Mouse (Mus musculus) brain, embryonic 18.5 days (tissue): ENCODE data around the gene Lgr5.
A peak's percentile ranks its signal among the peaks of the same experiment; 100 is the strongest.

Source experiments
- DNase-seq: peaks from one replicate; pipeline ENCODE4 v3.0.0-alpha.2; 2012; ENCODE audit warnings: low read depth, low spot score

The Lgr5 gene

DNA sequence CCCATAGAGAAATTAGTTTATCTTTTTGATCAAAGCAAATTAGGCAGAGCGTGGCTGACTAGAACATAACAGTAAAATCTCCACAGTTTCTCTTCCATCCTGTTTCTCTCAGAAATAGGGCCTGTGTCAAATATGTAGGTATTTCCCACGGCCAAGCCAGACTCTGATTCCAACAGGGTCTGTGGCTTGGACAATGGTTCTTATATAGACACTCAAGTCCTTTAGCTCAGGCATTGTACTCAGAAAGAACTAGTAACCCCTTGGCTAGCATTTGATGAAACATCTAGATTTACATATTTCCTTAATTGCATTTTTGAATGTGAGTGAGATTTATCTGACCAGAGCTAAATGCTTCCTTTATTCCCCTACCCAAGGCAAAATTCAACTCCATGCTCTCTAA lies 17.0 kb downstream of the Lgr5 start:
- no peak for DNase-seq

DNA sequence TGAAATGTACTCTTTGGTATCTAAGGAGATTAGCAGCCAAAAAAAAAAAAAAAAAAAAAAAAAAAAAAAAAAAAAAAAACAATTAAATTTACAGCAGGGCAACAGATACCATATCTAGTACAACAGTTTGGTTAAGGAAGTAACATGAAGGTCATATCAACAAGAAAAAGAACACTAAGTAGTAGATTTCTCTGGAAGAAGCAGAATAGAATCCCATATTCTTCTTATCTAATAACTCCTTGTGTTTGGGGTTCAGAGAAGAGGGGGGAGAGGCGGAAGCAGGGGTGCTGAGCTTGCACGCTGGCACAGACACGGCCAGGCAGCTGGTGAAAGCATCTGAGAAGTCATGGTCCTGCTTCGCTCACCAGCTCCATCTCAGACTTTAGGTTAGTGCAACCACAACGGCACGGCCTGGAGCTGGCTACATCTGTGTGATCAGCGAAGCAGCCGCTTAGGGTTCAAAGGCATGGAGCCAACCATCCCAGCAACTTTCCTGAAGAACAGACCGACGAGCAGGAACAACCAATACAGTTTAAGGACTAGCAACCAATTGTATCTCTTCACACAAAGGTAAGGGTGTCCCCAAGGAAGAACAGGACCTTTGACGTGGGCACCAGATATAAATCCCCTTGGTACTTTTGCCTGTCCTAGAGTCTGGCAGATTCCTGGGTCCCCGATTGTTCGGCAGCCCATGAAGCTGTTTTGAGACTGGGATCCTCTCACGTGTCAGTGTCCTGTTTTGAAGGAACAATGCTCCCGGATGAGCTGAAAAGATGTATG lies 17.7 kb downstream of the Lgr5 start, which contains the start of gene A930009A15Rik:
Gene A930009A15Rik, plus strand, starts transcription at position 275 of the 780 bp plus-strand sequence.
- DNase-seq: no peak

DNA sequence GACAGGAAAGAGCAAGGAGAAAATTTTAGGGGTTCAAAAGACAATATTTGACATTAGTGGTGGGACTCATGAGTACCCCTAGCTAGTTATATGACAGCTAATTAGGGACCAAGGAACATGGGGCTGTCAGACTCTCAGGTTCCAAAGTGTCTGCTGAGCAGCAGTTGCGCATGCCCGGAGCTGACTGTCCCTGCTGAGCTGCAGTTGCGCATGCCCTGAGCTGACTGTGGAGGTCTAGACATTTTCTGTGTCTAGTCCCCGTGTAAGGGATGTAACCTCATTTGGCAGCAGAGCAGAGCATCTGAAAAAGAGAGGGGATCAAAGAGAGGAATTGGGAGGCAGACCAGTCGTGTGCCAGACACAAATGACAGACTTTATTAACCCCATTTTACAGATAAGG lies 23.6 kb downstream of the Lgr5 start:
- DNase-seq: no peak

DNA sequence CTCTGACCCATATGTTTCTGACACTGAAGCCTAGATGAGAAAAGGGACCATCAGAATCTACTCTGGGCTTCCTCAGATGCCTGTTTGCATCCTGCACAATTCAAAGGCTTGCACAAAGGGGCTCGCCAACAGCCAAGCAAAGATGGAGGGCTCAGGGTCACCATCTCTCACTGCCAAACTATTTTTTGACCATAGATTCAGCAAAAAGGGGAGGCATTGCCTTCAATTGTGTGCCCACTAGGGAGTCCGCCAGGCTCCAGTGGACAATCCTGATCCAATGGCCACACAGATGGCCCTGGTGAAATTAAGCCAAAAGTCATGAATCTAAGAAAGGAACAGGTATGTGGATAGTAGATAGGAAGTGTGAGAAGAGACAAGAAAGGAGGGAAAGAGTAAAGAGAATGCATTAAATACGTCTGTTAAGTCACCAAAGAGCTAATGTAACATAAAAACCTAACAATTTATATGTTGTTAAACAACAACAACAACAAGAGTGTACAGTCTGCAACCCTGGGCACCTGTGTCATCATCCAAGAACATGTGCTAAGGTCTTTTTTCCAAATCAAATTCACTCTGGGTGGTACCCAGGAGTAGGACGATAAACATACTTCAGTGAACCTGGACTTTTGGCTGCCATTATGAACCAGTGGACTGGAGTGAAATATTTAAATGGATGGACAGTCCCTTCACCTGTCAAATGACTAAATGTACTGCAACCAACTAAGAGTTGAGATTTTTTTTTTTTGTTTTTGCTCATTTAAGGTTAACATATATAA lies 24.5 kb downstream of the Lgr5 start:
- no peak for DNase-seq

DNA sequence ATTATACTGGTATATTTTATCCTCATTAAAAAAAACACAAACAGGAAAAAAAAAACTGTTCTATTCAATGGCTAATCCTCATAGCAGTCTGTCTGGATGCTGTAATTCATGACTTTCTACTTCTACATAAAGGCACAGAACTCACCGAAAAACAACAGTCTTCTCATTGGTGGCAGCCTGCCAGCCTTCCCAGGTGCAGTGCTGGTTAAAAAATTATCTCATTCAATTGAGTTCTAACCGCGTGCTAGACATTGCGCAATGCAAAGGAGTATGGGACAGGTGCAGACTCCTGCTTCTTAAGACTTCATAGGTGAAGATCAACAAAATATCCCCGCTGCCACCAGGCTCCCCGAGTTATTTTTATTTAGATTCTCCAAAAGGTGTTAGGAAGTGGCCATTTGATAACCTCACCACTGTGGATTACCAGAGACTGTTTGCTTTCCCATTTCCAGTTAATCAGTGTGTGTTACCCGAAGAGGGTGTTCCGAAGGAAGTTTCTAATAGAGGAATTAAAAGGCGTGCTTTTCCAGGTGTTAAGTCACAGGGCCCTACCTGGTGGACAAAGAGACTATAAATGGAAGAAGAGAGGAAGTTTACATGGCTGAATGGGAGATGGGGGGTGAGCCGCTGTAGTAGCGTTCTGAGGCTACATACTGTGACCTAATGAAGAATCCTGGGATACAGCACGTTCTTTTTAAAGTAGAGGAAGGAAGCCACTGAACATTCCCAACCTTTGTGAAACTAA lies 26.3 kb downstream of the Lgr5 start:
- no peak for DNase-seq

DNA sequence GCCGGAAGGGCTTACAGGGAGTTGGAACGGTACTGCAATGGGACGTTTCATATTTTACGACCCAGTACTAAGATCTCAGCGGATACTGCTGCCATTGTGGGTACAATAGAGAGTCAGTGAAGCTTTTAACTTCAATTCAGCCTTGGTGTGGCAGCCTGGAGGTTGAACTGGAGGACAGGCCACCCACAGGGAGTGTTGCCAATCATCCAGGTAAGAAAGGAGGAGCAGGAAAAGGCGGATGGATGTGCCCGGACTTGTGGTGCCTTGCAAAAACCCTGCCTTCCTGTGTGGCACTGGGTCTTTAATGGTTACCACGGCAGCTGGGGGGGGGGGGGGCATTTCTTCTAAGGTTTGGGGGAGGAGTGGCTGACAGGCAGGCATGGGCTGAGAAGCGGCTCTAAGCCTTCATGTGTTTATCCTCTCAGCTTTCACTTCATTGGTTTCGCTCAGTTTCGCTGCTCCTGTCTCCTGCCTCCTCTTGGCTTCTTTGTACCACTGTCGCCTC lies 30.8 kb downstream of the Lgr5 start:
- no peak for DNase-seq

DNA sequence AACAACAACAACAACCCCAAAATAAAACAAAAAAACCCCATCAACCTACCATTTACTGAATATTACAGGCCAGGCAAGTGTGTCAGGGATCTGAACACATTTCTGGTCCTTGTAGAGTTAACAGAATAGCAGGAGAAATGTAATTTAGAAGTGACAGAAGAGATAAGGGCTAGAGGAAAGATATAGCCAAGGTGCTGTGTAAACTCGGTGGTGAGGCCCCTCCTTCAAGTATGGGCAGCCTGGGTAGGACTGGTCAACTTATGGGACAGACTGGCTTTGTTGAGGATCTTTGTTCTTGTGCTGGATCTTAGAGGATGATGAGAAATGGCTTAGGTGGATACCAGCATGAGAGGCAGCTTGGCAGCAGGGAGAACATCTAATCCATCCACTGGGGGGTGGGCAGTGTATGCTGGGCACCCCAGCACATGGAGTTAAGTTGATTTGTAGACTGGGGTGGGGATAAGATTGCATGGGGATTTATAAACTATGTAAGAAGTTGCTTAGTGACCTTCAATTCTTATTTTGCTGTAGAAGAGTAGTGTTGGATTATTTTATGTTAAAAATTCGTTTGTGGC lies 32.3 kb downstream of the Lgr5 start:
- no peak for DNase-seq

DNA sequence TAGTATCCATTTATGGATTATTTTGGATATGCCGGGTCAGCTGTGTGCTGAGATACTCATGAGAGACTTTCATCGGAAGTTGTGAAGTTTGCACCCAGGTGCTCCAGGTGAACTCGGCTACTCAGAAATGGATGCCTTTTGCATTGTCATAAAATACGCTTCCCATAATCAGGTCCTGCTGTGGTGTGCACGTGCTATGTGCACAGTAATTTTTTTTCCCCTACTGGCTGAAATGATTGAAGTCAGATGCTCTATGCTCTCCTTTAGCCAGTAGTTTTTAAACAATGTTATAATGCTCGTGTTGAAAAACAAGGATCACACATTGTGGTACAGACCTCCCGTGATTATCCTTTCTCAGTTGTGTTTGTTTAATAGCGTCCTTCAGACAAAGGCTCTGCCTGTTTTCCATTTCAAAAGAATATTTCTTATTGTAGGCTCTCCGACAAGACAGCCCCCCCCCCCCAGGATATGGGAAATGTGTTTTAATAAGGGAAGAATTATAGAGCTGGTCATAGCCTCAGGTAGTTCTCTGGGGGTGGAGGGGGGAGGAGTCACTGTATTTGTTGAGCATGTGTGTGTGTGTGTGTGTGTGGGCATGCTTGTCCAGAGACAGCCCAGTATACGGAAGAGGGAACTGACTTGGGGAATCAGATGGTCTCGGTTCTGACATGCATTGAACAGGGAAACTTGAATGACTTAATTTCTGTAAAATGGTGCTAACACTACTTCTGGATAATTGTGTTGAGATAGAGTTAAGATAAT lies 34.0 kb downstream of the Lgr5 start:
- DNase-seq: no peak

DNA sequence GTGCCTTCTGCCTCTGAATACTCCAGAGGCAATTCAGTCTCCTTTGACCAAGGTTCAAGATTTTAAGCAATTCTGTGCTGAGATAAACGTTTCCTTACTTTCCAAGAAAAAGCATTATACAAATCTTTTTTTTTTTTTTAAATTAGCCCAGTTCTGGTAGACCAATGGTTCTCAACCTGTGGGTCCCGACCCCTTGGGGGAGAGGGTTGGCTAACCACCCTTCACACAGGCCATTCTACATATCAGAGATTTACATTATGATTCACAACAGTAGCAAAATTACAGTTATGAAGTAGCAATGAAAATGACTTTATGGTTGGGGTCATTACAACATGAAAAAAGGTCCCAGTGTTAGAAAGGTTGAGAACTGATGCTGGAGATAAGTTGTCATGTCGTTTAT lies 36.5 kb downstream of the Lgr5 start:
- DNase-seq: no peak

DNA sequence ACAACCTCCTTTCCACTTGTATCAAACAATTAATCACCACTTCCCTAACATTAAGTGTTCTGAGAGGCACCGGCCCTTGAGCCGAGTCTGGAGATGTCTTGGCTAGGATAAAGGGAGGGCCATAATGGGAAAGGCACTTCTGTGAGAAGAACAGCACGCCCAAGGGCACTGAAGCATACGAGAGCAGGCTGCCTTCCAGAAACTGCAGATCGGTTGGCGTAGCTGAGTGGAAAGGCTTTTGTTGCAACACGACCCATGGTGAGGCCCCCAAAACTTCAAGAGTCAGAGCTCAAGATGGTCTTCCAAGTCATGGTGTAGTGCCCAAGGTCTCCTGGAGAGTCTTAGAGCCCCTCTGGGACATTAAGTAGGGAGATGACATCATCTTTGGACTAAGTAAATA lies 37.3 kb downstream of the Lgr5 start:
- no peak for DNase-seq

DNA sequence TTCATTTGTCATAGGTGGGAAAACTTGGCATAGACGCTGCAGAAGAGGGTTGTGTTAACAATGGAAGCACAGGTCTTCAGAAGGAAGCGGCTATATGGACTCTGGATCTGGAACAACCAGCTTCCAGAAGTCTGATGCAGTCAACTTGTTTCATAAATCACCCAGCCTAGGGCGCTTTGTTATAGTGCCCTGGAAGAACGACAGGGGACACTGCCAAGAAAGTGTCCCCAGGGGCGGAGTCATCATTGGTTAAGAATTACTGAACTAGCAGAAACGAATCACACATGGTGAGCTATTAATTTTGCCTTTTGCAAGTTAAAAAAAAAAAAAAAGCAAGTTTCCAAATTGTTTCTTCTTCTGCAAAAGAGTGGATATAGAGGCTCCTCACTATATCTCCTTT lies 44.7 kb downstream of the Lgr5 start:
- no peak for DNase-seq

DNA sequence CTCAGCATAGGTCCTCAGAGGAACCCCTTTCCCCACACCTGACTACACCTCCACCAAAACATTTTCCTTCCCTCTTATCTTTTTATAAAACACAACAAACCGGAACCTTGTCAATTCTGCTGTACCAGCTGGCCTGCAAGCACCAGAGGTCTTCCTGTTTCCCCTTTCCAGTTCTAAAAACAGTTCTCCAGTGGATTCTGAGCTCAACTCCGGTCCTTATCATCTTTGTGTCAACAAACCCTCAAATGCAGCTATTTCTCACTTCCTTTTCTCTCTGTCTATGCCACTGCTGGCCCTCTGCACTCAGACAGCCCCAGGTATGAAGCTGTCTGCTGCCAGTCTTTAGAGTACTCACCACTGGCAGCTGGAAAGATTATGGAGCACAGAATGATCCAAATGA lies 56.8 kb downstream of the Lgr5 start:
- no peak for DNase-seq

DNA sequence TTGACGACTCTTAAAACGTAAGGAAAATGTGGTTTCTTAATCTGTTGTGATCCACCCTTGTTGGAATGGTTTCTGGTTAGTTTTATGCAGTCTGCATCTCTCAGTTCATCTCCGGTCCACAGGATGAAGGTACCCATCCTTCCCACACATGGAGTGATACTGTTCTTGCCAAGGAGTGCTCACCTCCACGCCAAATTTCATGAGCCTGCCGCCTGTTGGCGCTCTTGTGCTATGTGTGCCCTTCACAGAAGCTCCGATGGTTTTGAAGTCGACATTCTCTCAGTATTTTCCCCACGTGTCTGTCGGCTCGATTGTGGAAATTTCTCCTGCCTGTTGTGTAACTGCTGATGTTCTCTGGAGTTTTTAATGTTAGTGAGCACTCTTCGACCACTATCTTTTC lies 57.8 kb downstream of the Lgr5 start:
- no peak for DNase-seq

DNA sequence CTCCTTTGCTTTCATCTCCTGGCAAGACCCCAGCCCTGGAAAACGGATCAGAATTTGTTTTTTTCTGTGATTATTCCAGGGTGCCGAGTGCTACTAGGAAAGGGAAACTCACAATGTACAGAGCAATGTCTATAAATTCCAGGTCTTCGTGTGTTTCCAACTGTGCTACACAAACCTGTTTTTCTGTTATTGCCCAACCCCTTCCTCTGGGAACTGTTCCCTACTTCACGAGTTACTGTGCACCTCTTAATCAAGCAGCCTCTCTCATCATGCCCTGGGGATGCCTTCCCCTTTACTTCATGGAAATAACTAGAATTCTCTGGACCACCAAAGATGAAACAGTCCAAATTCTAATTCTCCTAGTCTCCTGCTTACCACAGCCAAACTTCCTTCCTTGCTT lies 58.7 kb downstream of the Lgr5 start:
- DNase-seq: no peak

DNA sequence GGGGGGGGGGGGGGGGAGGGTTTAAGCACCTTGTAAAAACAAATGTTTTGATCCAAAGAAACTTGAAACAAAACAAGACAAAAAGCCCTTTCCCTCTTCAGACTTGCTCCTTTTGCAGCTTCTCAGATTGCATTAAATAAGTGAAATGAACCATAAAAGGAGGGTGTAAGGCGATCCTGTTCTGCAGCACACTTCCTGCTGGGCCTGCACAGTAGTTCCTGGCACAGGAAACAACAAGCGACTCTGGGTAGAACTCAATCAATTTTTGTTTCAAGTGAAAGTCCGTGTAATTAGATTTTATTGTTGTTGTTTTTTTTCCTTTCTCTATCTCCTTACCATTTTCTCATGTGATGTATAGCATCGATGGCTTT lies 66.5 kb downstream of the Lgr5 start:
- DNase-seq: no peak

DNA sequence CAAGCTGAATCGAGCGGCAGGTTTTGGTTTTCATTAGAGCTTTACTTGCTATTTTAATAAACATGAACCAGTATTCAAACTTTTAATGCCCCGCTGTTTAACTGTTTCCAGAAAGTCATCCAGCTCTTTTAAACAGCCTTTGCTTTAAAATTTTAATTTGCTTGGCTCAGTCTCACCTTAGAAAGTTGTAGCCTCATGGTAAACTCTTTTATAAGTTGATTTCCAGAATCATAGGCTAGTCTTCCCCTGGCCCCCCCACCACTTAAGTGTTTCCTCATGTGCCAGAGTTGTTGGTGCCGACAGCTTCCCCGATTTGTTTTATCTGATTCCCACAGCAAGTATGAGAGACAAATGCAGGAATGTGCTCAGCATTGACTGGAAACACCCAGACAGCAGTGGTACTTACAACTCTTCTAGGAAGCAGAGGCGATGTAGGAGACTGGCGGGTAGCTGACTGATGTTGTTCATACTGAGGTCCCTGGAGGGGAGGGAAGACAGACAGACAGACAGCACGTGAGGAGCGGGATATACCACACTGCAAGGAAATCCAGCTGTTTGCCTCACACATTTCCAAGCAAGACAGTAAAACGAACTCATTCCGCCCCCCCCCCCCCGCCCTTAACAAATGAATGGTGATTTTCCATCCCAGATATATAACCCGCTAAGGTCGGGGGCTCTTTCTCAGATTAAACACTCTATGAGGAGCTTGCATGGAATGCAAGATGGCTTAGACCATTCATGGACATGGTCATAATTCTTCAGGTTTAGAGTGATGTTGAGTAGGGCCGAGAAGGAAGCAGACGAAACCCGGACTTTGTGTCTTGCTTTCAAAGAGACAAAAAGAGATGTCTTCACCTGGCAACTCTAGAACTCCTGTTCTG lies 67.1 kb downstream of the Lgr5 start:
- no peak for DNase-seq

DNA sequence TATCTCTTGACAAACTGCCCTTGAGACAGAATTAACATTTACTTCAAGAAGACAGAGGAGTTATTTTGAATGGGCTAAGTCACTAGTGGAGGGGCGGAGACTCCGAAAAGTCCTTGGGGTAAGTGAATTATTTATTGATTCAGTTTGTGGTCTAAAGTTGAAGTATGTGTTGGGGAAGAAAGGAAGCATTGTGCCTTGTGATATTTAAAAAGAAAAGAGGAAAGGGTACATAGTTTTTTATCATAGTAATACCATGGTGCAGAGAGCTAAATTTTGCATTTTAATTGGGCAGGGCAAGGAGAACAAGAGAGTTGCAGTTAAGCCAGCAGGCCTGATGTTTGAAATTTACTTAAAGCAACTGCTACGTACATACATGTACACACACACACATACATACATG lies 68.7 kb downstream of the Lgr5 start:
- DNase-seq: no peak

DNA sequence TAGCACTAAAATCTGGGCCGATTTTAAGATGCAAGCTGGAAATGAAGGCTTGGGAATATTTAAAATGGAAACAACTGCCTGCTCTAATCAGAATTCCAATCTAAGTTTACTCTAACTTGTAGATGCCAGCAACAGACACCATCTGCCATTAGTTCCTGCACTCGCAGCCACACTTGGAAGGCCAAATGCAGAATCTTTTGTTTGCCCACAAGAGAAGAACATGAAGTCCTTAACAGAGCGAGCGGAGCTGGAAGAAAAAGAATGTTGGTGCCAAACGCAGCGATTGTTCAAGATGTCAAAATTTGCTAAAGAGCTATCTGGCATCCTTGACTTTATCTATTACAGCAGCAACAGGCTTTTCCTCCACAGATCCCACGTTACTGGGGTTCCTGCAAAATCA lies 72.1 kb downstream of the Lgr5 start:
- peak; percentile 24 for DNase-seq

DNA sequence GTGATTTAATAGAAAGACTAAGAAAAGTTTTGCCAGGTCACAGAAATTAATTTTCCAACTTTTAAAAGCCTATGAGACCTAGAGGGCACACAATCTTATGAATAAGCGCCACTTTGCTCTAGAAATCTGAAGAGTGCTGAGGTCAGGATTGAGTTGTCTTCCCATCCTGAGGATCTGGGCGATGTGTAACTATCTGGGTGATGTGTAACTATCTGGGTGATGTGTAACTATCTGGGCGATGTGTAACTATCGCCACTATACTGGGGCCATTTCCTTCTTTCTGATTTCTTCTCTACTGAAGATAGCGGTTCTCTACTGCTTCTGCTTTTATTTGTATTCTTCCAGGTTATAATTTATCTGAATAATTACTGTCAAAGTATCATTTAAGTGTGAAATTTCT lies 76.6 kb downstream of the Lgr5 start:
- DNase-seq: no peak

DNA sequence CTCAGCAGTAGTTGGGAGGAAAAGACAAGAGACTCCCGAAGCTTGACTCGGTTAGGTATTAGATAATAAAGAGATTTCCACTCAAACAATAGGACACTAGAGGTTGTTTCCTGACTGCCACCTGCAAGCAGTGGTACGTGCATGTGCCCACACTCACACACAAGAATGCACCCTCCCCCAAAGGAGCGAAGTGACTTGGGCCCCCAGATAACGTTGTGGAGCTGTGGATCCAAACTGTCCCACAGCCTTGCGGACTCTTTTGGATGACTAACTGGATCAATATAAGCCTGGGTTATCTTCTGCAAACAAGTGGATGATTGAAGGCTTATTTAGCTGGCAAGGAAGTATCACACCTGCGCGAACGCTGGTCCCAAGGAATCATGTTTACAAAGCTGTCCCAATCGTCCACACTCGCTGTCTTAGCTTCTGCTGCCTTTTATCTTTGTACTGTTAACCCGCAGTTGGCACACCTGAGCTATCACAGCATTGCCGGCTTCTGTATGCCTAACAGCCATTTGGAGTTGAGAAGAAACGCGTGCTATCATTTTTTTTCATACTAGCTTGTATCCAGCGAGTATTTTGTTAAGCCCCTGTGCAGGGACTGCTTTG lies 81.8 kb downstream of the Lgr5 start:
- no peak for DNase-seq
